Mouse (Mus musculus) midbrain, embryonic 12.5 days (tissue): ENCODE results near the gene Tmem164. TPM values are rescaled to one million over a fixed set of nuclear protein-coding genes. Genes with fewer than 3 reads are reported as not detected.

Source experiments
- ATAC-seq: fragments of 200-750 bp; cut with Nextera tagmentation; 2 replicates; pipeline ENCODE4 v1.8.0; 2017; ENCODE audit warnings: low read depth, moderate TSS enrichment, moderate library complexity; ENCODE audit not compliant: low FRiP score
- H3K27ac ChIP-seq: fragments of 300-500 bp; sonication (generic); replicated peaks from 2 replicates; pipeline ENCODE4 v1.5.1; 2016; ENCODE audit warnings: mild to moderate bottlenecking
- H3K27me3 ChIP-seq: fragments of 300-500 bp; sonication (generic); 2 replicates; pipeline ENCODE4 v1.6.1; 2016; ENCODE audit warnings: mild to moderate bottlenecking
- H3K36me3 ChIP-seq: fragments of 300-500 bp; sonication (generic); 2 replicates; pipeline ENCODE4 v1.6.1; 2016
- H3K4me1 ChIP-seq: fragments of 300-500 bp; sonication (generic); 2 replicates; pipeline ENCODE4 v1.6.1; 2016
- H3K4me2 ChIP-seq: fragments of 300-500 bp; sonication (generic); replicated peaks from 2 replicates; pipeline ENCODE4 v1.6.1; 2016; ENCODE audit warnings: mild to moderate bottlenecking, moderate library complexity
- H3K4me3 ChIP-seq: fragments of 300-500 bp; sonication (generic); 2 replicates; pipeline ENCODE4 v1.5.1; 2016; ENCODE audit warnings: mild to moderate bottlenecking
- H3K9ac ChIP-seq: fragments of 300-500 bp; sonication (generic); replicated peaks from 2 replicates; pipeline ENCODE4 v1.6.1; 2016; ENCODE audit warnings: mild to moderate bottlenecking, moderate library complexity
- H3K9me3 ChIP-seq: fragments of 300-500 bp; sonication (generic); 2 replicates; pipeline ENCODE4 v1.6.1; 2016; ENCODE audit warnings: mild to moderate bottlenecking
- WGBS: fragments of 180-500 bp; shearing (Covaris S2); methylation state at CpG from one replicate; pipeline ENCODE4 v1.1.7; 2016; 5-methylcytosine and 5-hydroxymethylcytosine counted together
- polyA plus RNA-seq: library from polyadenylated mRNA; unstranded; fragments of >200 nt; fragmentation: Nextera tagmentation; extraction: Ambion mirVana; gene quantifications from 2 replicates; pipeline ENCODE4 v1.2.1, GENCODE M21; 2016

Tmem164 gene
- polyA plus RNA-seq, 1 experiment from 2014 or later, result 47.3 TPM

- peaks cover 8% of the 10 kb centered on the region for H3K4me1 ChIP-seq
- H3K27me3 ChIP-seq, result peaks cover 57% of the 10 kb centered on the region
- no peaks in the 10 kb centered on the region for H3K36me3 ChIP-seq
- H3K4me2 ChIP-seq, result no peak overlapping the region
- H3K4me3 ChIP-seq, result no peak overlapping the region
- H3K27ac ChIP-seq, result no peak overlapping the region
- no peaks in the 10 kb centered on the region for H3K9me3 ChIP-seq
- 63% methylated on average over 13 of the region's 13 CpGs for WGBS
- H3K9ac ChIP-seq, result no peak overlapping the region
- ATAC-seq, result no peak
Measured at GRCm38 (mm10) chrX:142678499-142679474, 2.4 kb upstream of the Tmem164 start.

DNA sequence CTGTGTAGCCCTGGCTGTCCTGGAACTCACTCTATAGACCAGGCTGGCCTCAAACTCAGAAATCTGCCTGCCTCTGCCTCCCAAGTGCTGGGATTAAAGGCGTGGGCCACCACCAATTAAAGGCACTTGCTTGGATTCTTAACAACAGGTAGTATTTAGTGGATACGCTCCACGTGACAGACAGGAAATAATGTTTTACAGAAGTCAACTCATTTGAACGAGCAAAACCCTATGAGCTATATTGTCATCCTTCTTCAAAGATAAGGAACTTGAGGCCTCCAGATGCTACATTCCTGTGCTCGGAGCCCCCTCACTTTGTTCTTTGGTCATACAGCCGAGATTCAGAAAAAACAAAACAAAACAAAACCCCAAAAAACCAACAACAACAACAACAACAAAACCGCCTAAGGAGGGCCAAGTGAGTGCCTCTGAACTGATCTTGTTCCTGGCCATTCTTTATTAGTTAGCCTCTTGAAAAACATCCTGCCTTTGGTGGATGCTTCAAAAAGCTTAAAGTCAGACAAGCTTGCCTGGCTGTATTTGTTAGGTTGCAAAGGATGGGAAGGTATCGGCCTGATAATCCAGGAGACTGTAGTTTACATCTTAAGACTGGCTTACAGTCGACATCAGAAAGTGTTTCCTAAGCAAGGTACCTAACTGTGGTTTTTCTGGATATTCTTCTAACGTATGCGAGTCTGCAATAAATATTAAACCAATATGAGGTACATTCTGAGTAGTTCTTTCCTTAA lies 1.5 kb upstream of the Tmem164 start:
- peak overlapping the region; percentile 85; the same call in 1 of the 2 replicates for H3K27ac ChIP-seq
- ATAC-seq, result no peak

GRCm38 (mm10) chrX:142680391-142681055 lies 683 bp upstream of the Tmem164 start:
- ATAC-seq, result peak; percentile 48
- 20% methylated on average over 19 of the region's 19 CpGs for WGBS
- H3K4me2 ChIP-seq, result peak overlapping the region; percentile 65
- H3K36me3 ChIP-seq, result no peaks in the 10 kb centered on the region
- H3K9ac ChIP-seq, result peak overlapping the region; percentile 71
- peak overlapping the region; percentile 68 for H3K4me3 ChIP-seq
- peaks cover 54% of the 10 kb centered on the region for H3K27me3 ChIP-seq
- peak overlapping the region; percentile 85 for H3K27ac ChIP-seq
- H3K4me1 ChIP-seq, result peaks cover 13% of the 10 kb centered on the region
- H3K9me3 ChIP-seq, result no peaks in the 10 kb centered on the region

More for the DNA sequence above, 1.5 kb upstream of the Tmem164 start:
- 48% methylated on average over 11 of the region's 11 CpGs for WGBS
- H3K36me3 ChIP-seq, result no peaks in the 10 kb centered on the region
- H3K4me2 ChIP-seq, result peak overlapping the region; percentile 65
- peaks cover 57% of the 10 kb centered on the region for H3K27me3 ChIP-seq
- H3K9ac ChIP-seq, result no peak overlapping the region
- H3K9me3 ChIP-seq, result no peaks in the 10 kb centered on the region
- peak overlapping the region; percentile 68 for H3K4me3 ChIP-seq
- peaks cover 12% of the 10 kb centered on the region for H3K4me1 ChIP-seq

GRCm38 (mm10) chrX:142681616-142682141 lies 473 bp downstream of the Tmem164 start:
- Histone ChIP-seq H3K4me1 (peaks cover 19% of the 10 kb centered on the region), H3K36me3 (no peaks in the 10 kb centered on the region), H3K27me3 (peaks cover 58% of the 10 kb centered on the region), H3K4me3 (peak overlapping the region; percentile 68), H3K4me2 (peak overlapping the region; percentile 65), H3K9ac (peak overlapping the region; percentile 71), H3K9me3 (no peaks in the 10 kb centered on the region), H3K27ac (peak overlapping the region; percentile 85)
- ATAC-seq, result peak; percentile 71
- WGBS, result 14% methylated on average over 4 of the region's 43 CpGs

GRCm38 (mm10) chrX:142682176-142682820 lies 1.1 kb downstream of the Tmem164 start:
- H3K27ac ChIP-seq, result peak overlapping the region; percentile 85; the same call in 1 of the 2 replicates
- H3K36me3 ChIP-seq, result no peaks in the 10 kb centered on the region
- H3K27me3 ChIP-seq, result peaks cover 54% of the 10 kb centered on the region
- H3K9me3 ChIP-seq, result no peaks in the 10 kb centered on the region
- ATAC-seq, result peak; percentile 10; the same call in 1 of the 2 replicates
- H3K4me1 ChIP-seq, result peaks cover 19% of the 10 kb centered on the region
- H3K9ac ChIP-seq, result peak overlapping the region; percentile 71
- H3K4me3 ChIP-seq, result peak overlapping the region; percentile 68
- H3K4me2 ChIP-seq, result peak overlapping the region; percentile 65
- WGBS, result 31% methylated on average over 28 of the region's 28 CpGs

GRCm38 (mm10) chrX:142682990-142683389 lies 1.8 kb downstream of the Tmem164 start:
- peak overlapping the region; percentile 65 for H3K4me2 ChIP-seq
- ATAC-seq, result no peak
- H3K27ac ChIP-seq, result no peak overlapping the region
- peak overlapping the region; percentile 68 for H3K4me3 ChIP-seq
- H3K9me3 ChIP-seq, result no peaks in the 10 kb centered on the region
- 35% methylated on average over 5 of the region's 5 CpGs for WGBS
- peaks cover 19% of the 10 kb centered on the region for H3K4me1 ChIP-seq
- H3K27me3 ChIP-seq, result peaks cover 49% of the 10 kb centered on the region
- no peak overlapping the region for H3K9ac ChIP-seq
- H3K36me3 ChIP-seq, result no peaks in the 10 kb centered on the region

DNA sequence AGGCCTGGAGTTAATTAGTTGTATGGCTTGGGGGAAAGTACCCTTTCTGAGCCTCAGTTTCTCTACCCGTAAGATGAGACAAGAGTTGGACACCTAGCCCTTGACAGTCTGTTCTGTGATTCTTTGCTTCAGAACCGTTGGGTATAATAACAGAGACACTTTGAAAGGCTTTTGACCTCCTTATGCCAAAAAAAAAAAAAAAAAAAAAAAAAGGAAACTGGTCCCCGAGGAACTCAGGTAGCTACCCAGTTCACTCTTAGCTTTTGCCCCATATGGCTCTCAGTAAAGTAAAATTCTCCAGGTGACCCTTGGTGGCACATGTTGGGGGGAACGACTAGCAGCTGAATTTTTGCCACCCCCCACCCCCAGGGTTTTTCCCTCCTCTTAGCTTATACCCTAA lies 3.5 kb downstream of the Tmem164 start:
- WGBS, result 23% methylated on average over 4 of the region's 4 CpGs
- no peak overlapping the region for H3K27ac ChIP-seq
- peaks cover 38% of the 10 kb centered on the region for H3K27me3 ChIP-seq

GRCm38 (mm10) chrX:142685676-142686075 lies 4.5 kb downstream of the Tmem164 start:
- Histone ChIP-seq H3K4me2 (no peak overlapping the region), H3K27ac (no peak overlapping the region), H3K36me3 (no peaks in the 10 kb centered on the region), H3K4me3 (no peak overlapping the region), H3K9ac (no peak overlapping the region), H3K4me1 (peaks cover 19% of the 10 kb centered on the region), H3K27me3 (peaks cover 31% of the 10 kb centered on the region), H3K9me3 (no peaks in the 10 kb centered on the region)
- ATAC-seq, result no peak
- 59% methylated on average over 6 of the region's 6 CpGs for WGBS

More for the DNA sequence above, 3.5 kb downstream of the Tmem164 start:
- ATAC-seq, result no peak
- no peak overlapping the region for H3K4me3 ChIP-seq
- peaks cover 19% of the 10 kb centered on the region for H3K4me1 ChIP-seq
- no peaks in the 10 kb centered on the region for H3K36me3 ChIP-seq
- H3K4me2 ChIP-seq, result no peak overlapping the region
- no peaks in the 10 kb centered on the region for H3K9me3 ChIP-seq
- H3K9ac ChIP-seq, result no peak overlapping the region

GRCm38 (mm10) chrX:142688509-142688908 lies 7.3 kb downstream of the Tmem164 start:
- 0 out of 2 replicates have a peak, but pooled peaks cover 7% of the 10 kb centered on the region for H3K27me3 ChIP-seq
- no peak overlapping the region for H3K27ac ChIP-seq
- no peak overlapping the region for H3K4me2 ChIP-seq
- H3K9me3 ChIP-seq, result no peaks in the 10 kb centered on the region
- no peak overlapping the region for H3K9ac ChIP-seq
- H3K4me3 ChIP-seq, result no peak overlapping the region
- no peaks in the 10 kb centered on the region for H3K36me3 ChIP-seq
- 83% methylated on average over 6 of the region's 9 CpGs for WGBS
- peaks cover 11% of the 10 kb centered on the region for H3K4me1 ChIP-seq
- ATAC-seq, result no peak

DNA sequence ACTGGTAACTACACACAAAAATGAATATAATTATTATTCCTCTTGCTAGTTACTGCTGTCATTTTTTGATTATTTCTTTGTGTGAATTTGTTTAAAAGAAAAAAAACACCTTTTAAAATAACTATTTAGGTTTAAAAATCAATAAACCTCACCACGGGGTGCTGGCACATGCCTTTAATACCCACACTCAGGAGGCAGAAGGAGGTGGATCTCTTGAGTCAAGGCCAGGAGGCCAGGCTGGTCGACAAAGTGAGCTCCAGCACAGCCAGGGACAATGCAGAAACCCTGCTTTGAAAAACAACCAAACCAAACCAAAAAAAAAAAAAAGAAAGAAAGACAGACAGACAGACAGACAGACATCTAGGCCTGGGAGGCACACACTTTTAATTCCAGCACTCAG lies 12.1 kb downstream of the Tmem164 start:
- ATAC-seq, result no peak
- H3K4me1 ChIP-seq, result no peaks in the 10 kb centered on the region
- H3K9me3 ChIP-seq, result no peaks in the 10 kb centered on the region
- H3K9ac ChIP-seq, result no peak overlapping the region
- peaks cover 39% of the 10 kb centered on the region for H3K27me3 ChIP-seq
- WGBS, result 49% methylated on average over 2 of the region's 2 CpGs
- H3K27ac ChIP-seq, result no peak overlapping the region
- no peak overlapping the region for H3K4me3 ChIP-seq
- H3K4me2 ChIP-seq, result no peak overlapping the region
- H3K36me3 ChIP-seq, result no peaks in the 10 kb centered on the region

GRCm38 (mm10) chrX:142694338-142694737 lies 13.1 kb downstream of the Tmem164 start:
- H3K27ac ChIP-seq, result no peak overlapping the region
- ATAC-seq, result no peak
- H3K4me1 ChIP-seq, result no peaks in the 10 kb centered on the region
- no peaks in the 10 kb centered on the region for H3K36me3 ChIP-seq
- H3K9me3 ChIP-seq, result no peaks in the 10 kb centered on the region
- H3K4me3 ChIP-seq, result no peak overlapping the region
- peaks cover 43% of the 10 kb centered on the region for H3K27me3 ChIP-seq
- no peak overlapping the region for H3K4me2 ChIP-seq
- WGBS, result 93% methylated on average over 7 of the region's 7 CpGs
- no peak overlapping the region for H3K9ac ChIP-seq
